Mouse (Mus musculus): ENCODE data around the gene Aqp9. TPM values are rescaled to one million over a fixed set of nuclear protein-coding genes. Genes with fewer than 3 reads are reported as not detected.

Gene Aqp9
- polyA plus RNA-seq, 1 experiment: 0.32 TPM

DNA sequence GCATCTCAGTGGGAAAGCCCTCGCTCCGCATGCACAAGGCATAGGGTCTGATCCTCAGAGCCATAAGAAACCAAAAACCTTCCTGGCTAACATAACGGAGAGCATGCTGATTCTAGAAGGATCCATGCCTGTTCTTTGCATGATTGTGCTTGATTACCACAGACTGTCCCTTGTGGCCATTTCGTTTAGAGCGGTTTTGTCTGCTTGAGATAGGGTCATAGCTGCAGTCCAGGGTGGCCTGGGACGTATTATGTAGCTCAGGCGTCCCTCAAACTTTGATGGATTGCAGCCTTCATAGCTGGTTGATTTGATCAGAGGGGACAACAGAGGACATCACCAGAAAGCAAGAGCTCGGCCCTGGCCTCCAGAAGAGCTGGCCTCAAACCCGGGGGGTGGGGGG, 47.6 kb downstream of the Aqp9 start:
- TF ChIP-seq E2F4 (IDR thresholded peaks at IDR 0.05; ENCODE audit: insufficient read depth): no peak
- no peak for TF ChIP-seq CEBPB (IDR thresholded peaks at IDR 0.05; ENCODE audit: insufficient read depth, poor library complexity, severe bottlenecking)
- TF ChIP-seq SRF (IDR thresholded peaks at IDR 0.05; ENCODE audit: control insufficient read depth, insufficient read length, low read depth): no peak
- TF ChIP-seq TCF12 (IDR thresholded peaks at IDR 0.05; ENCODE audit: insufficient read depth, poor library complexity, severe bottlenecking): no peak
- TF ChIP-seq USF1 (IDR thresholded peaks at IDR 0.05; ENCODE audit: low read depth): no peak
- TF ChIP-seq REST (IDR thresholded peaks at IDR 0.05; ENCODE audit: insufficient read depth, insufficient read length): no peak
- TF ChIP-seq POLR2AphosphoS2 (IDR thresholded peaks at IDR 0.05; ENCODE audit: insufficient read length, low read depth): no peak
- no peak for TF ChIP-seq MAX (IDR thresholded peaks at IDR 0.05; ENCODE audit: low read depth)
- no peak for TF ChIP-seq POLR2A (IDR thresholded peaks at IDR 0.05; ENCODE audit: insufficient read length, low read depth)
- no peak for TF ChIP-seq MYOD1 (IDR thresholded peaks at IDR 0.05; ENCODE audit: control insufficient read depth in 1 of 3, insufficient read length in 2 of 3, low read depth in 2 of 3)
- no peak for TF ChIP-seq MYOG (IDR thresholded peaks at IDR 0.05; ENCODE audit: control insufficient read depth in 1 of 3, insufficient read depth in 1 of 3, insufficient read length in 2 of 3, low read depth in 2 of 3)
- TF ChIP-seq TCF3 (IDR thresholded peaks at IDR 0.05; ENCODE audit: insufficient read length, low read depth): no peak
- no peak overlapping the region for H3K4me2 ChIP-seq (ENCODE audit: low read depth)
- H3K79me2 ChIP-seq (ENCODE audit: control insufficient read depth, insufficient read depth): no peaks in the 10 kb centered on the region
- no peak overlapping the region for H3K4me3 ChIP-seq
- H3K27me3 ChIP-seq (ENCODE audit: control insufficient read depth, insufficient read depth, insufficient read length): peaks cover 5% of the 10 kb centered on the region
- no peaks in the 10 kb centered on the region for H3K36me3 ChIP-seq (ENCODE audit: control insufficient read depth, insufficient read depth)
- H3ac ChIP-seq (ENCODE audit: control insufficient read depth, insufficient read length): no peak overlapping the region

DNA sequence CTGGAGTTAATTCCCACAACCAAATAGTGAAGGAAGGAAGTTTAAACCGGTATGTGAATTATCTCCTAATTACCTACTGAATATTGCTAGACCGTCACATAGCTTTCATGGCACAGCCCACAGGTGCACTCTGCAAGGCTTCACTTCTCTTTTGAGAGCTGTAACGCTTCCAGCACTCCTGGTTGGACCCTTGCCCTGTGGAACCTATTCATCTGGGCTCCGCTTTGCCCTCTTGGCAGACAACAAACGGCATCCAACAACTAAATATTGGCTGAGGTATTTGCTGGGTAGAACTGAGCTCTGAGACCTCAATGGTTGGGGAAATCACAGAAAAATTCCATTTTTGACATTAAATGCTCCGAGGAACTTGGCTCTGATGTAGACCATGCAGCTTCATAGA, 55.3 kb downstream of the Aqp9 start:
- TF ChIP-seq E2F4 (IDR thresholded peaks at IDR 0.05; ENCODE audit: insufficient read depth): no peak
- TF ChIP-seq CEBPB (IDR thresholded peaks at IDR 0.05; ENCODE audit: insufficient read depth, poor library complexity, severe bottlenecking): no peak
- TF ChIP-seq MYOG (IDR thresholded peaks at IDR 0.05; ENCODE audit: control insufficient read depth in 1 of 3, insufficient read depth in 1 of 3, insufficient read length in 2 of 3, low read depth in 2 of 3): no peak
- no peak for TF ChIP-seq SRF (IDR thresholded peaks at IDR 0.05; ENCODE audit: control insufficient read depth, insufficient read length, low read depth)
- no peak for TF ChIP-seq MYOD1 (IDR thresholded peaks at IDR 0.05; ENCODE audit: control insufficient read depth in 1 of 3, insufficient read length in 2 of 3, low read depth in 2 of 3)
- no peak for TF ChIP-seq POLR2A (IDR thresholded peaks at IDR 0.05; ENCODE audit: insufficient read length, low read depth)
- no peak for TF ChIP-seq TCF12 (IDR thresholded peaks at IDR 0.05; ENCODE audit: insufficient read depth, poor library complexity, severe bottlenecking)
- no peak for TF ChIP-seq REST (IDR thresholded peaks at IDR 0.05; ENCODE audit: insufficient read depth, insufficient read length)
- TF ChIP-seq POLR2AphosphoS2 (IDR thresholded peaks at IDR 0.05; ENCODE audit: insufficient read length, low read depth): no peak
- Histone ChIP-seq H3ac (ENCODE audit: control insufficient read depth, insufficient read length) (no peak overlapping the region), H3K4me2 (ENCODE audit: low read depth) (no peak overlapping the region), H3K27me3 (ENCODE audit: control insufficient read depth, insufficient read depth, insufficient read length) (peaks cover 15% of the 10 kb centered on the region), H3K36me3 (ENCODE audit: control insufficient read depth, insufficient read depth) (no peaks in the 10 kb centered on the region), H3K4me3 (no peak overlapping the region), H3K79me2 (ENCODE audit: control insufficient read depth, insufficient read depth) (no peaks in the 10 kb centered on the region)

DNA sequence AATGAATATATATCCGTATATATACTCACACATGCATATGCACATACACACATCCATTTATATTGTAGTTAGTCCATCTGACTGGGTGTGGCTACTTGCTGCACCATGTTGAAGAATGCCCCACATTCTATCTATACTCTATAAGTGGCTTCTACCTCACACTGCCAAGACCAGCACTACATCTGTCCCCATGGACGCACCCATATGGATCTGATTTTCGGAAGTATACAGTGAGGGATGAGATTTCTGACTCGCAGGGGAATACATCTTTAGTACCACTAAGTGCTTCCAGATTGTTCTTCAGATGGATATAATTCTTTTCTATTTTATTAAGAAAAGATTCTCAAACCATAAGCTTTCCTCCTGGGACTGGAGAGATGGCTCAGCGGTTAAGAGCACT, 65.0 kb downstream of the Aqp9 start:
- no peak overlapping the region for H3K4me3 ChIP-seq
- no peak overlapping the region for H3ac ChIP-seq (ENCODE audit: control insufficient read depth, insufficient read length)

DNA sequence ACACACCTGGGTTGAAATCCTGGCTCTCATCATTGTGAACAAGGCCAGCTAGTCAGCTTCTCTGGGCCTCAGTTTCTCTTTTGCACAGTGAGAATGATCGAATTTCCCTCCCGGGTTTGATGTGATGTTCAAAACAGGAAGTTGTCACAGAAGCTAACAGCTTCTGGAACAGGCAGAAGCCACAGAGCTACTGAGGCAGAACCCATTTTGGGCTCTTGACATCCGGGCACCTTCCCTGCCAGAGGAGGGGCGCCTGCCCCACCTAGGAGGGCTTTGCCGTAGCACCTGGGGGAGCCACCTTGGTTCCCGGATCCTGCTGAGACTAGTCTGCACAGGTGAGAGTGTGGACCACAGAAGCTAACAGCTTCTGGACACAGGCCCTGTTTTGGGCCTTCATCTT, 74.4 kb downstream of the Aqp9 start:
- H3K36me3 ChIP-seq (ENCODE audit: control insufficient read depth, insufficient read depth): no peaks in the 10 kb centered on the region
- no peaks in the 10 kb centered on the region for H3K27me3 ChIP-seq (ENCODE audit: control insufficient read depth, insufficient read depth, insufficient read length)
- no peak overlapping the region for H3ac ChIP-seq (ENCODE audit: control insufficient read depth, insufficient read length)
- H3K4me2 ChIP-seq (ENCODE audit: low read depth): no peak overlapping the region
- TF ChIP-seq POLR2A (IDR thresholded peaks at IDR 0.05; ENCODE audit: insufficient read length, low read depth) (no peak), MAX (IDR thresholded peaks at IDR 0.05; ENCODE audit: low read depth) (no peak), MYOG (IDR thresholded peaks at IDR 0.05; ENCODE audit: control insufficient read depth in 1 of 3, insufficient read depth in 1 of 3, insufficient read length in 2 of 3, low read depth in 2 of 3) (no peak)
- H3K79me2 ChIP-seq (ENCODE audit: control insufficient read depth, insufficient read depth): no peaks in the 10 kb centered on the region
- no peak overlapping the region for H3K4me3 ChIP-seq

More for the DNA sequence above, 65.0 kb downstream of the Aqp9 start:
- H3K4me2 ChIP-seq (ENCODE audit: low read depth): no peak overlapping the region
- TF ChIP-seq MAX (IDR thresholded peaks at IDR 0.05; ENCODE audit: low read depth) (no peak), MYOG (IDR thresholded peaks at IDR 0.05; ENCODE audit: control insufficient read depth in 1 of 3, insufficient read depth in 1 of 3, insufficient read length in 2 of 3, low read depth in 2 of 3) (no peak), TCF3 (IDR thresholded peaks at IDR 0.05; ENCODE audit: insufficient read length, low read depth) (no peak), TCF12 (IDR thresholded peaks at IDR 0.05; ENCODE audit: insufficient read depth, poor library complexity, severe bottlenecking) (no peak), REST (IDR thresholded peaks at IDR 0.05; ENCODE audit: insufficient read depth, insufficient read length) (no peak), MYOD1 (IDR thresholded peaks at IDR 0.05; ENCODE audit: control insufficient read depth in 1 of 3, insufficient read length in 2 of 3, low read depth in 2 of 3) (no peak), SRF (IDR thresholded peaks at IDR 0.05; ENCODE audit: control insufficient read depth, insufficient read length, low read depth) (no peak), USF1 (IDR thresholded peaks at IDR 0.05; ENCODE audit: low read depth) (no peak), POLR2A (IDR thresholded peaks at IDR 0.05; ENCODE audit: insufficient read length, low read depth) (no peak), E2F4 (IDR thresholded peaks at IDR 0.05; ENCODE audit: insufficient read depth) (no peak), POLR2AphosphoS2 (IDR thresholded peaks at IDR 0.05; ENCODE audit: insufficient read length, low read depth) (no peak), CEBPB (IDR thresholded peaks at IDR 0.05; ENCODE audit: insufficient read depth, poor library complexity, severe bottlenecking) (no peak)
- peaks cover 5% of the 10 kb centered on the region for H3K27me3 ChIP-seq (ENCODE audit: control insufficient read depth, insufficient read depth, insufficient read length)
- no peaks in the 10 kb centered on the region for H3K79me2 ChIP-seq (ENCODE audit: control insufficient read depth, insufficient read depth)
- no peaks in the 10 kb centered on the region for H3K36me3 ChIP-seq (ENCODE audit: control insufficient read depth, insufficient read depth)

DNA sequence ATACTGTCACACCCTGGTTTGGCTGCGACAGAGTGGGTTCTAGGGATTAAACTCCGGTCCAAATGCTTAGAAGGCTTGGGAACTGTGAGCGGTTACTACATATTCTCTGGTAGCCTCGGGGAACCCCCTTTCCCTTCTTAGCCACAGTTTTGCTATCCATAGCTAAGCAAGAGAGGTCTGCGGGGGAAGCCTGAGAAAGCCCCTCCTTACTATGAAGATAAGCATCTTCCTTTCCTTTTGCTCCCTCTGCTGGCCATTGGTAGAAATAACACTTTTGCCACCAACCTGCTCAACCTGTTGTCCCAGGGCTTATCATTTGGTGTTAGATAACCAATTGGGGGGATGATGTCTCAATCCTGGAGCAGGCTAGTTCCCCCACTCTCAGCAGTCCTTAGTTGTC, 76.4 kb downstream of the Aqp9 start:
- TF ChIP-seq POLR2A (IDR thresholded peaks at IDR 0.05; ENCODE audit: insufficient read length, low read depth) (no peak), MAX (IDR thresholded peaks at IDR 0.05; ENCODE audit: low read depth) (no peak)
- H3K27me3 ChIP-seq (ENCODE audit: control insufficient read depth, insufficient read depth, insufficient read length): no peaks in the 10 kb centered on the region
- no peak overlapping the region for H3ac ChIP-seq (ENCODE audit: control insufficient read depth, insufficient read length)
- H3K36me3 ChIP-seq (ENCODE audit: control insufficient read depth, insufficient read depth): no peaks in the 10 kb centered on the region
- no peaks in the 10 kb centered on the region for H3K79me2 ChIP-seq (ENCODE audit: control insufficient read depth, insufficient read depth)
- no peak overlapping the region for H3K4me2 ChIP-seq (ENCODE audit: low read depth)
- no peak overlapping the region for H3K4me3 ChIP-seq
